Mouse (Mus musculus): ENCODE measurements around the gene Stox2. TPM values are rescaled to one million over a fixed set of nuclear protein-coding genes. Genes with fewer than 3 reads are reported as not detected.

The Stox2 gene
- polyA plus RNA-seq, 2 experiments from 2014 or later, result not detected

DNA sequence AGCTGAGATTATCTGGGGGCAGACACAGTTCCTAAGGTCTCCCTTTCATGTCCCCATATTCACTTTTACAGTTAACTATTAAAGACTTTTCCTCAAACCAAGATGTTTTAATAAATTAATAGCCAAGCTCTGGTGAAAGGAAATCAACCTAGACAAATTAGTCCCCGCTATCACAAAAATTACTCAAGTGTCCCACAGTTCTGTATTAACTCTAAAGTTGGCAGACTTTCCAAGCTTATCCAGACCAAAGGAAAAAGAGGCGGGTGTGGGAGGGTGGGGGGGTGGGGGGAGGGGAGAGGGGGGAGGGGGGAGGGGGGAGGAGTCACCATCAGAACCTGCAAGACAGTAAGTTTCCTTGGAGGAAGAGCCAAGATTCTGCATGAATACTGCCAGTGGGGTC is 41.3 kb downstream of the Stox2 start:
- ATAC-seq, result no peak

DNA sequence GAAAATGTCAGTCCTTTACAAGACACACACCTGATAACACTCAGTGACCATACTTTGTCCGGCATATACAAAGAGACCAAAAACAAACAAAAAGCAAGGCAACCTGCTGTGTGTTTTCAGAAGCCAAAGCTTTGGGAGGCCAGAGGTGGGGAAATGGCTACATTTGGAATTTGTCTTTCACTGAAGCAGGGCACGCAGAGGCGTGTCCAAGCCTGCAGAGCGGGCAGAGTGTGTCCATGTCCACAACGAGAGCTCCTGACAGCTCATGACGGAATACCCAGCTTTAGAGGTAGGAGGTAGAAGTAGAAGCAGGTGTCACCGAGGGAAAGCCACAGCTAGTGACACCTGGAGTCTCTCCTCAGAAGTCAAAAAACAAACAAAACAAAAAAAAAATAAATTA is 53.2 kb downstream of the Stox2 start:
- ATAC-seq, result no peak

DNA sequence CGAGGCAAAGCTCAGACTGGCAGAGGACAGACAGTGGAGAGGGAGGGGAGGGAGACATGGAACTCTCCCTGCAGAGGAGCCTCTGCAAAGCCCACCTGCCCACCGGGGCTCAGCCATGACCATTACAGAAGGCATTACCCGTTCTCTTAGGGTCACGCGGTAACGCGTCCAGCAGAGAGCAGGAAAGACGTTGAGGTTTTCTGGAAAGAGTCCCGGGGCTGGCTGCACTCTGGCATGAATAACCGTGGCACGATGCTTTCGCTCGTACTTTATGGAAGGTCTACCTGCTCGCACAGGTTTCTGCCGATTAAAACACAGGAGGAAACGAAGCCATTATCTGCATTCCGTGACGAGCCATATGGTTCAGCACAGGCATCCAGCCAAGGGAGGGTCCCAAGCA is 53.9 kb downstream of the Stox2 start:
- no peak for ATAC-seq

DNA sequence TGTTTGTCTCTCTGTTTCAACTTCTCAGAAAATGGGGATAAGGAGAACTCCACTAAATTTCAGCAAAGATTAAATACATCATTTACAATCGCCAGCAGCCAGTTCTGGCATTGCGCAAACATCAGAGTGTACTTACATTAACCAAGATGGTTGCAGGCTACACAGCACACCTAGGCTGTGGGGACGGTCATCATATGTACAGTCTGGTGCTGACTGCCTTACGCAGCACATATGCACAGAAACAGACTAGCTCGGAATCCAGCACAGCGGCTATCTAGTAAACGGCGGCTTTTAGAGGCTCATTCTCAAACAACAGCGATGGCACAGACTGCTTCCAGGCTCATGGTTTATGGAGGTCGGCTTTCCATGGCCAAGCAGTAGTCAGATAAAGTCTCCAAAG is 54.3 kb downstream of the Stox2 start:
- ATAC-seq, result no peak

DNA sequence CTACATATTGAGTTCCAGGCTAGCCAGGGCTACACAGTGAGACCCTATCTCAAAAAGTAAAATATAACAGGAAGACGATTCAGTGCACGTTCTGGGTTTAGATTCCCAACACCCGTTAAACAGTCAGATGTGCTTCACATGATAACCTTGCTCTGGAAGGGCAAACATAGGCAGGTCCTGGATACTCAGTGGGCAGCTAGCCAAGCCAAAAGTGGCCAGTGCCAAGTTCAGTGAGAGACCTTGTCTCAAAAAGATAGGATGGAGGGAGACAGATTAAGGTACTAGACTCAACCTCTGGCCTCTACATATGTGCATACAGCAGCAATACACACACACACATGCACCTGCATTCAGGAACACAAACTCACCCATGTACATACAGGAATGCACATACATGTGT is 56.7 kb downstream of the Stox2 start:
- ATAC-seq, result no peak

DNA sequence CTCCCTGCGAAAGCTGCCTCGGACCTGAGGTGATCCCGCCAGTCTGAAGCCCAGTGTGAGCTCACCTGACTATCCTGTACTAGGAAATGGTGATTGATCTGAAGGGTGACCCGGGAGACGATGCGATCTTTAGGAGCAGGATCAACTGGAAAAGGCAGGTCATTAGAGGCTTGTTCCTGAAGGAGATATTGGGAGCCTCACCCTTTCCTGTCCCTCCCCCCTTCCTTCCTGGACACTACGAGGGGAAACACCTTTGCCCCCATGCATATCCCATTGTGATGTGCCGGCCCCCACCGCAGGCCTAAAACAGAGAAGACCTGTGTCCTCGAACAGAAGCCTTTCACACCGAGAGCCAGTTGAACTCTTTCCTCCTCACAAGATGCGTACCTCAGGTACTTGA is 58.0 kb downstream of the Stox2 start:
- no peak for ATAC-seq

DNA sequence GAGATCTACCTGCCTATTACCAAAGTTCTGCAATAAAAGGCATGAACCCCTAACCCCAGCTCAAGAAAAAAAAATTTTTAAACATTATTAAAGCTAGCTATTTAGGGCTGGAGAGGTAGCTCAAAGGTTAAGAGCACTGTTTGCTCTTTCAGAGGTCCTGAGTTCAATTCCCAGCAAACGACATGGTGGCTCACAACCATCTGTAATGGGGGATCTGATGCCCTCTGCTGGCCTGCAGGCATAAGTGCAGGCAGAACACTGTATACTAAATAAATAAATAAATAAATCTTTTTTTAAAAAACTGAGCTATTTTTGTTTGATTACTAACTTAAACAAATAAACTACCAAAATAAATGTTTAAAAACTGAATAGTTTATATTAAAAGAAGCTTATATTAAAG is 60.4 kb downstream of the Stox2 start:
- no peak for ATAC-seq

DNA sequence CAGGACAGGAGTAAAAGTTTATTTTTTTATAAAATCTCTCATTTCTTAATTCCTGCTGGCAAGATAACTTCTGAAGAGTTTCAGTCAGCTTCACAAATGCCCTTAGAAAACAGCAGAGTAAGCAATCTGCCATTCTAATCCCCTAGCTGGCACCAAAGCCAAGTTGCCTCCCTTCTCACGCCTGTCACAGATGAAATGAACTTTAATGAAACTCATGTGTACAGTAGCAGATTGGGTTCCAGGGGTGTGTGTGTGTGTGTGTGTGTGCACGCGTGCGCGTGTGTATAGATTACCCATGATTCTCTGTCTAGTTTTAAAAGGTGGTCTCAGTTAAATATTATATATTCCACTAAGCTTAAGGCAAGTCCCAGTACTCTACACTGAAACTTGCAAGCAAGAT is 62.0 kb downstream of the Stox2 start:
- no peak for ATAC-seq

DNA sequence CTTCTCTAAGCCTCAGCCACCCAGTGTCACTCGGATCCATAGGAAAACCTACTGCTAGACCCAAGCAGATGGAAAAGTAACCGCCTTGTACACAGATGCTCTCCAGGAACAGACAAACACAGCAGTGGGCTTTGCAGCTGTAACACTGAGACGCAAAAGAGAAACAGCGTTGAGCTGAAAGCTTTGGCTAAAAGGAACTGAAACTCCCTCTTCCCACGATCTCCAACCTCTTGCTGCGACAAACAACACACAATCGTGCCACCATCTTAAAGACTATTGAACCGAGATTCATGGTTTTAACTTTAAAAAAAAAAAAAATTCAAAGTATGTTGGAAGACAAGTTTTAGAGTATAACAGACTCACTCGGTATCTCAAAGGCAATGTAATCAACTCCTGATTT is 62.5 kb downstream of the Stox2 start:
- ATAC-seq, result no peak

DNA sequence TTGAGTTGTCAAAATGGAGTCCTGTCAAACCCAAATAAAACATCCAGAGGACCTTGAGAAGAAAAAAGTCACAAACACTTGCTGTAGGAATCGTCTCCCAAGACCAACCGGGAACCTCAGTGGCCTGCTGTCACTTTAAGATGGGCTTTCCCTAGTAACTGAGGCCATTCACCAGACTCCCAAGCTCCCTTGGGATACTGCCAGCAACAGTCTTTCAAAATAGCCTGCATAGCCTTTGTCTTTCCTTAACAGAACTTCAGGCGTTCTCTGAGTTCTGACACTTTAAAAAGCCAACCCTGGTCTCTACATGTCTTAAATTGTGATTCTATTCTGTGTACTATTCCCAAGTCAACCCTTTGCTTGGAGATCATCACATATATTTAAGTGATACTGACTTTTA is 64.9 kb downstream of the Stox2 start:
- ATAC-seq, result no peak

DNA sequence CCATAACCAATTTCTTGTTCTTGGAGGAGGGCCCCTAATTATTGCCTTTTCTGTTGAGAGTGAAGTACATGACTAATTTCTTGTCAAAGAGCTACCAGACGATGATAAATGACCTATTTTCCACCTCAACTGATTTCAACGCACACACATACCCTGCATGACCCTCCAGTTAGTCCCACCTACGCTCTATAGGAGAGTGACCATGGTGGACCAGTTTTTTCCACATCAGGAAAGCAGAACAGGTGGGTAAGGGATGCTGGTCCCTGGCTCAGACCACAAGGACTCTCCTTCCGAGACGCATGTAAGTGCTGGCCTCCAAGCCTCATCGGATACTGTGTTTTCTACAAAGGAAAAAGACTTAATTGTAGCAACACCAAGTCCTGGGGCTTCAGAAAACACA is 65.4 kb downstream of the Stox2 start:
- no peak for ATAC-seq

DNA sequence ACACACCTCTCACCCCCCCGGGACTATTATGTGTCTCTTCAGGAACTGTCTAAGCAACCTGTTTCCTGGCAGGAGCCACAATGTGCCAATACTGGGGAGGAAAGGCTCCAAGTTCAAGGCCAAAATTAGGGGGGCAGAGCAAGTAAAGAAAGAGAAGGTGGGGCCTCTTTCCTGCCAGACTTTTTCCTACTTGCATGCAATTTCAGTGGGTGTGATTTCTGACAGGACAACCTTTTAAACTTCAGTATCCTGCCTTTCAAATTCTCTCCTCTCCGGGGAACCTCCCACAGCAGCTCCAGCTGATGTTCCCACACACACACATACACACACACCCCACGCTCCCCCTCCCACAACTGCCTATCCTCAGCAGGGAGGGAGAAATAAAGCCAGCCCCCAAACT is 66.1 kb downstream of the Stox2 start:
- no peak for ATAC-seq

DNA sequence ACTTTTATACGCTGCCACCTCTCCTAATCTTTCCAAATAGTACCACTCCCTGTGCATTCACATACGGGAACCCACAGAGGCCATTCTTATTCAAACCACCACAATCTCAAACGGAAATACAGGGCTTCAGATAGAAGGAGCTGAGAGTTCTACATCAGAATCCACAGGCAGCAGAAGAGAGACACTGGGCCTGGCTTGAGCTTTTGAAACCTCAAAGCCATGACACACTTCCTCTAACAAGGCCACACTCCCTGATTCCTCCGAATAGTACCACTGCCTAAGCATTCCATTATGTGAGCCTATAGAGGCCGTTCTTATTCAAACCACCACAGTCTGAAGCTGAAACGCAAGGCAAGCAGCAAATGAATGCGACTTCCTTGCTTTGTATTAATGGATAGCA is 69.5 kb downstream of the Stox2 start:
- no peak for ATAC-seq

DNA sequence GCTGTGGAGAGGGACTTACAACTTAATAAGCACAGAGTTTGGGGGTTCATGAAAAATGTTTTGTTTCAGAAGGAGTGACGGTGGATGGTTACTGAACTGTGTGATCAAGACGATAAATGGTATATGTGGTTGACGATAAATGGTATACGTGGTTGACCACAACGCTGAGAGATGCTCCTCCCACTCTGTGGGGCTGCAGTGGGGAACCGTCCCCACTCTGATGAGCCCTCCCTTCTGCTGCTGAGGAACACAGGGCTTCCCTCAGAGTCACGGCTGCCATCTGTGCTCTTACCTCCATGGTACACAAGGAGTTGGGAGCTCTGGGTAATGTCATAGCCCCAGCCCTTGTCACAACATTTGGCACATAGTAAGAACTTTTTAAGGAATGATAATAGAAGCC is 72.4 kb downstream of the Stox2 start:
- no peak for ATAC-seq

DNA sequence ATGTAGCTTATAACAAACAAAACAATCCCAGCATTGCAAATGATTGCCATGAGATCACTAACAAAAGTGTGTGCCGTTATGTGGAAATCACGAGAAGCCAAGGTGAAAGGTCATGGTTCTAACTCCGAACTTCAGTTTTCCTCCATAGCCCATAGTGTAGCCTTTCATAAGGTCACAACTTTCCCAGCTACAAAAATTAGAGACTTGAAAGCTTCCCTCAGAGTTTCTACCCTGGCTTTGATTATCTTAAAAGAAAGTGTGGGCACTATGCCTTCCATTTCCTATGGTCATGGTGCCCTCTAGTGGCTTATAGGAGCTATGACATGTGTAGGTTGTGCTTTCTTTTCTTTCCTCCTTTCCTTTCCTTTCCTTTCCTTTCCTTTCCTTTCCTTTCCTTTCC is 74.6 kb downstream of the Stox2 start:
- no peak for ATAC-seq

DNA sequence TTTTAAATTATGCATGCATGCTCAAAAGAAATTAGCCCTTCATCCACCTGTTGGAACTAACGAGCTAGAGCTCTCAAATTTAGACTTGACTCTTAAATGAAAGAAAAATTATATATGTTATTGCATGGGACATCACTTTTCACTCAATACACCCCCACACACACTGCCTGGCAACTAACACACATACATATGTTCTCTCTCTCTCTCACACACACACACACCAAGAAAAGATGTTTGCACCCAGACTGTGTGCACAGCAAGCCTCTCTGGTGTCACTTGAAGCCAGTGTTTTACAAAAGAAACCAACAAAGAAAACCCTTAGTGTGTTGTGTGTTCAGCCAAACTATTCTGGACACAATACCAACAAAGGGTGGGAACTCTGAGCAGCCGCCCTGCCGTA is 75.1 kb downstream of the Stox2 start:
- no peak for ATAC-seq

DNA sequence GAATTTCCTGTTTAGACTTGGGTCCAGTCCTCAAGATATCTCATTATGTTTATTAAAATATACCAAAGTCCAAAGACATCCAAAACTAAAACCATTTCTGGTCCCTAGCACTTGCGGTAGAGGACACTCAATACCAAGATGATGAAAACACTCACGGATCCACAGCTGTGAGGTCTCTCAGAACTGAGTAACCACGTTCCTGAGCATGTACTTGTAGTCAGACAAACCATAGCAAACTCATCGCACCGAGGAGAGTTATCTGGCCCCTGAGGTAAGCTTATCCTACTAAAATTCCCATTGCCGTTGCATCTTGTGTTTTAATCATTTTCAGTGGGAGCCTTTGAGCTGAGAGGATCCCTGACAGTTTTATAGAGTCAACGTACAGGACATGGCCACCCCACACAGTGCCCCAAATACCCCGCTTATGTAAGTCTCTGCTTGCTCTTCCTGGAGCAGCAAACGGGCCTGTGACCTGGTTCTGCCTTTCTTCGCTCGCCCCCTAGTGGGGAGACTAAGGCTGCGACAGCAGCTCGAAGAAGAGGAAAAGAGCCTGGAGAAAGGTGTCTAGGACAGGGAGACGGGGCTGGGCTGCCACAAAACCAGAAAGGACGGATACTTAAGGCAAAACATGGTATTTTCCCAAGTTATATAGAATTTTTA is 75.6 kb downstream of the Stox2 start:
- peak; percentile 52 for ATAC-seq

DNA sequence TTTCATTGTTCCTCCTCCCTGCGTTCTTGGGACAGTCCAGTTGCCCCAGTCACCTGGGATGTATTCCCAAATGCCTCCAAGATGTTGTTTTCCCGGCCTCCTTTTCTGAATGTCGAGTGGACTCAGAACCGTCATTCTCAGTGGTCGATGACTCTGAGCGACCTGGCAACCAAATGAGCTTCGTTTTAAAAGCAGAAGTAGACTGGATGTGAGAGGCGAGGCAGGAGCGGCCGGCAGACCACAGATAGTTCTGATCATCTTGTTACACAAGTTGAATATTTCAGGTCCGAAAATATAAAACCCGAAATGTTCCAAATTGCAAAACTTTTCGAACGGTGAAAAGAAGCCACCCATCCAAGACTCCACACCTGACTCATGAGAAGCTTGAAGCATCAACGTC is 76.2 kb downstream of the Stox2 start:
- ATAC-seq, result no peak

DNA sequence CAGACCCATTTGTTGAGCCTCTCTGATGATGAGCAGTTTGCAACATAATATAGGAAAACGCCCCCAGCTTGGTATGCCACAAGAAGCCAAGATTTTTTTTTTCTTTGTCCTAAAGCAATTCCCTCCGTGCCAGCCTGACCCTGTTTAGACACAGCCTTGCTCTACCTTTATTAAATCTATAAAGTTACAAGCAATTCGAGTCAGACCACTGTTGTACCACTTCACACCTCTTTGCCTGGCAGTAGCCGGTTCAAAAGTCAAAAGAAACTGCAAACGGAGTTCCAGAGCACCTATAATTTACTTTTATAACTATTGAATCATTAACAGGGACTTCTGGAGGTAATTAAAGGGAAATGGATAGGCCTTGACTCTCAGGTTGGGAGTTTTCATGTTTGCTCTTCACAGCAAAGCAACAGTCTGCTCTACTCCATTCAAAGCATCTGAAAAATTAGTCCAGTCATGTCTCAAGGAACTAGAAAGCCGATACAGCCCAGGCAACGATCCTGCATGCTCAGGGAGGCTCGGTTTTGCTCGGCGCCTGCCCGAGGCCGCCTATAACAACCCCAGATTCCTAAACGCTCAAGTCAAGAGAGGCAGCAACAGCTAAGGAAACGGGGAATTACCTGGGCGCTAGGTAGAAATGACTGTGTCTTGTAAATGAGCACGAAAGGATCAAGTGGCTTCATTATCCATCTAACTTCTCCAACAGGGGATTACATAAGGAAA is 77.0 kb downstream of the Stox2 start:
- ATAC-seq, result no peak

DNA sequence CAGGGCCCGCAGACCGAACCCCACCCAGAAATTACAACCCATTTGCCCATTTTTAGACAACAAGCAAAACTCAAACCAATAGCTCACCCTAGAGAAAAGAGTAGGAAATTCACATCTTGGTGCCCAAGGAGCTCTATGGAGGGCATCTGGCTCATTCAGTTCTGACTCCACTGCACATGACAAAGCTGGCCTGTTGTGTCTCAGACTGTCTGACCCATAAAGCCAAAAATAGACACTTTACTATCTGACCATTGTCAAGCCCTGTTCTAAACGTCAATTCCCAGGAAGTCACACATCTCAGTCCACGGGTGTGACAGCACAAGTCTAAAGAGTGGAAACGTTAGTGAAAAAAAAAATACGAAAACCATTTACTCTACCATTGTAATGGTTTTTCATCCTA is 79.1 kb downstream of the Stox2 start:
- no peak for ATAC-seq

DNA sequence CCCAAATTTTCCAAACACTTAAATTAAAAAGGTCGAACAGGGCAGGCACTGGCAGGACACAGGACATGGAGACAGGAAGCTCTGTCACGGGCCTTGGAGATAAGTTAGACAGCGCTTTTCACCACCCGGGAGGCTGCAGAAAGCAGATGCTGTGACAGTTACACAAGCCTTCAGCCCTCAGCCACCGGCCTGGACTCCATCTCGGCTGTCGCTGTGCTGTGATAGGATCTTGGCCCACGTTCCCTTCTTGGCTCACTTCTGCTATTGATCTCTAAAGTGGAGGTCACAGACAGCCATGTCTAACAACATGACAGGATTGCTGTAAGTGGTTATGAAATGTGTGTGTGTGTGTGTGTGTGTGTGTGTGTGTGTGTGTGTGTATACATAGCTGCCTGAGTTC is 82.9 kb downstream of the Stox2 start:
- ATAC-seq, result no peak

DNA sequence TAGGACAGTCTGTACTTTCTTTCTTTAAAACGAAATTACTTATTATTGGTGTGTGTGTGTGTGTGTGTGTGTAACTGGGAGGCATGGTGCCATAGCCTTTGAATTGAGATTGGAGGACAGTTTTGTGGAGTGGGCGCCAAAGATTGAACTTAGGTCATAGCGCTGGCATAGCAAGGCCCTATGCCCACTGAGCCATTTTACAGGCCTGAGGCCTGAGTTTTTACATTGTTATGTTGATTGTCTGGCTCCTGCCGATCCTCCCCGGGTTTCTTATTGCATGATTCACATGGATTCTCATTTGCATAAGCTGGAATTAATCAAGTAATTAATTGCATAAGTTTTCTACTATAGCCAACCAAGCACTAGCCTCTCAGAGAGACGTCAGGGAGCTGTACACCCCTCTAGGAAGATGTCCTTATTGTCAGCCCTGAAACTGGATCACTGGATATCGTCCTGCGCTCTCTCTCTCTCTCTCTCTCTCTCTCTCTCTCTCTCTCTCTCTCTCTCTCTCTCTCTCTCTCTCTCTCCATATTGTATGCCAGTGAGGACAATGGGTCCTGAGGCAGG is 90.7 kb downstream of the Stox2 start:
- ATAC-seq, result no peak

DNA sequence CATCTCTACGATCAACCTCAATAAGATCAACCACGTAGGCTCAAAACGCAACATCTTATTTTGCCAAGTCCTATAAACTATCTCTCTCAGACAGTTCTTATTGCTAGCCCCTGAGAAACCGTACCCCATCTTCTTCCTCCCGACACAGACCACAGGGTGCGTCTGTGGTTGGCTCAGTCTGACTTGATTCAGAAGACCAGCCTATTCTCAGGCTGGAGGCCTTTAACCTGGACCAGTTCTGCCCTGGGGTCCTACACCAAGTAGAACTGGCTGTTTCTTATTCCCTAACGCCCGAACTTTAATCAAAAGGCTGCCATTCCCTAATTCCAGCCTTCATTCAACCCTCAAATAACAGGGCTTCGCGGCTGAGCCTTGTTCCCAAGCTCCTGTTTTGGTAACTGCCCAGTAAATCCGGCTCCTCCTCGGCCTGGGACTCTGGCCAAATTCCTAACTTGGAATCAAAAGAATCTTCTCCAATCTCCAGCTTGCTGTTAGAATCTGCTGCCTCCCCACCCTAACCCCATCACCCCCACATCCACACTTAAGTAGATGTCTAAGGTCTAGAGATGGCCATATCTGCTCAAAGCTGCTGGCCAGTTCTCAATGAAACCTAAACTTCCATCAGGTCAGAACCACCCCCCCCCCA is 91.5 kb downstream of the Stox2 start:
- no peak for ATAC-seq

Data from activated CD4-positive, CD25-positive, alpha-beta regulatory T cell, adult 4 months (primary cell).